Mouse (Mus musculus): Measurements from ENCODE around the gene 1700088E04Rik. TPM values are rescaled to one million over a fixed set of nuclear protein-coding genes. Genes with fewer than 3 reads are reported as not detected.
A peak's percentile ranks its signal among the peaks of the same experiment; 100 is the strongest.

The 1700088E04Rik gene
- polyA plus RNA-seq, 1 experiment = 115 TPM

DNA sequence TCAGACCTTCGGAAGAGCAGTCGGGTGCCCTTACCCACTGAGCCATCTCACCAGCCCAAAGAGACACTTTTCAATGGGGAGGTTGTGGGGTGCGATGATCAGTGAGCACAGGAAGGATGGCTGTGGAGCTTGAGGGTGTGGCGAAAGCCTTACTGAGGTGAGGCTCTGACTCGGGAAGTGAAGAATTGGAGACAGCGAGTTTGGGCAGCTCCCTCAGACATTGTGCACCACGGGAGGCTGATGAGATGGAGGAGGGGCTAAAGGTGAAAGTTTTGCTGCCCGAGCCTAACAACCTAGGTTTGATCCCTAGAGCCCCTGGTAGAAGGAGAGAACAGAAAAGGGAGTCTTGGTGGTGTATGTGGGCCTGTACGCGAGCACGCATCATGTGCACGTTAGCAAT is 2.3 kb upstream of the 1700088E04Rik start:
- Histone ChIP-seq H3K27me3 (ENCODE audit: control insufficient read depth, insufficient read depth, low read length) (no peaks in the 10 kb centered on the region), H3K4me3 (ENCODE audit: control insufficient read depth, low read depth, low read length) (no peak overlapping the region), H3K4me1 (ENCODE audit: control insufficient read depth, insufficient read depth, low read length) (no peaks in the 10 kb centered on the region; the same call in 1 of the 2 replicates), H3K27ac (ENCODE audit: control insufficient read depth, insufficient read depth, low read depth, low read length) (no peak overlapping the region), H3K36me3 (ENCODE audit: control insufficient read depth, insufficient read depth, low read length) (peaks cover 3% of the 10 kb centered on the region)
- TF ChIP-seq POLR2A (IDR thresholded peaks at IDR 0.05; ENCODE audit: control insufficient read depth, low read depth, low read length) (no peak), CTCF (IDR thresholded peaks at IDR 0.05; ENCODE audit: control insufficient read depth, insufficient read depth, insufficient replicate concordance, low read depth, low read length) (no peak)

DNA sequence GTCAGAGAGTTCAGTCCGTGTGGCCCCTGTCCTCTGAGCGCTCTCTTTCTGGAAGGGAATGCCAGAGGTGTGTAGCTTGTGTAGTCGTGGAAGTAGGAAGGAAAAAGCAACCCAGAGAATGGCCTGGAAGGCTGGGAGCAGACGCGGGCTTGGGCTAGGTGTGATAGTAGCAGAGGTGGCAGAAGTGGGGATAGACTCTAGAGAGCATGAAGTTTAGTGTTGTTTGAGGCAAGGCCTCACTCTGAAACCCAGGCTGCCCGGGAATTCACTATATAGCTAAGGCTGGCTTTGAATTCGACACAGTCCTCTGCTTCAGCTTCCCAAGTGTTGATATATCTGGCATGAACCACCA is 489 bp upstream of the 1700088E04Rik start:
- H3K4me1 ChIP-seq (ENCODE audit: control insufficient read depth, insufficient read depth, low read length) = no peaks in the 10 kb centered on the region; the same call in 1 of the 2 replicates
- peaks cover 2% of the 10 kb centered on the region for H3K36me3 ChIP-seq (ENCODE audit: control insufficient read depth, insufficient read depth, low read length)
- H3K27ac ChIP-seq (ENCODE audit: control insufficient read depth, insufficient read depth, low read depth, low read length) = peak overlapping the region; percentile 2; the same call in 1 of the 2 replicates
- H3K27me3 ChIP-seq (ENCODE audit: control insufficient read depth, insufficient read depth, low read length) = no peaks in the 10 kb centered on the region
- TF ChIP-seq CTCF (IDR thresholded peaks at IDR 0.05; ENCODE audit: control insufficient read depth, insufficient read depth, insufficient replicate concordance, low read depth, low read length) (no peak), POLR2A (IDR thresholded peaks at IDR 0.05; ENCODE audit: control insufficient read depth, low read depth, low read length) (no peak)
- peak overlapping the region; percentile 88 for H3K4me3 ChIP-seq (ENCODE audit: control insufficient read depth, low read depth, low read length)

DNA sequence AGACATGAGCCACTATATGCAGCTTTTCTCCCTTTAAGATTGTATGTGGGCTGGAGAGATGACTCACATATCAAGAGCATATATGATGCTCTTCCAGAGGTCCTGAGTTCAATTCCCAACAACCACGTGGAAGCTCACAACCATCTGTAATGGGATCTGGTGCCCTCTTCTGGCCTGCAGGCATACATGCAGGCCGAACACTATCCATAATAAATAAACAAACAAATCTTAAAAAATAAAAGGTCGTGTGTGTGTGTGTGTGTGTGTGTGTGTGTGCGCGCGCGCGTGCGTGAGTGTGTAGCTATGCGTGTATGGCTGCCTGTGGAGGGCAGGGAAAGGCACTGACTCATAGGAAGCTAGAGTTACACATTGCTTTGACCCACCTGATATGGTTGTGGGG is 1.4 kb downstream of the 1700088E04Rik start:
- Histone ChIP-seq H3K4me3 (ENCODE audit: control insufficient read depth, low read depth, low read length) (peak overlapping the region; percentile 36), H3K4me1 (ENCODE audit: control insufficient read depth, insufficient read depth, low read length) (no peaks in the 10 kb centered on the region; the same call in 1 of the 2 replicates), H3K36me3 (ENCODE audit: control insufficient read depth, insufficient read depth, low read length) (no peaks in the 10 kb centered on the region; the same call in none of the 2 replicates), H3K27ac (ENCODE audit: control insufficient read depth, insufficient read depth, low read depth, low read length) (no peak overlapping the region), H3K27me3 (ENCODE audit: control insufficient read depth, insufficient read depth, low read length) (no peaks in the 10 kb centered on the region)
- TF ChIP-seq CTCF (IDR thresholded peaks at IDR 0.05; ENCODE audit: control insufficient read depth, insufficient read depth, insufficient replicate concordance, low read depth, low read length) (no peak), POLR2A (IDR thresholded peaks at IDR 0.05; ENCODE audit: control insufficient read depth, low read depth, low read length) (no peak)

DNA sequence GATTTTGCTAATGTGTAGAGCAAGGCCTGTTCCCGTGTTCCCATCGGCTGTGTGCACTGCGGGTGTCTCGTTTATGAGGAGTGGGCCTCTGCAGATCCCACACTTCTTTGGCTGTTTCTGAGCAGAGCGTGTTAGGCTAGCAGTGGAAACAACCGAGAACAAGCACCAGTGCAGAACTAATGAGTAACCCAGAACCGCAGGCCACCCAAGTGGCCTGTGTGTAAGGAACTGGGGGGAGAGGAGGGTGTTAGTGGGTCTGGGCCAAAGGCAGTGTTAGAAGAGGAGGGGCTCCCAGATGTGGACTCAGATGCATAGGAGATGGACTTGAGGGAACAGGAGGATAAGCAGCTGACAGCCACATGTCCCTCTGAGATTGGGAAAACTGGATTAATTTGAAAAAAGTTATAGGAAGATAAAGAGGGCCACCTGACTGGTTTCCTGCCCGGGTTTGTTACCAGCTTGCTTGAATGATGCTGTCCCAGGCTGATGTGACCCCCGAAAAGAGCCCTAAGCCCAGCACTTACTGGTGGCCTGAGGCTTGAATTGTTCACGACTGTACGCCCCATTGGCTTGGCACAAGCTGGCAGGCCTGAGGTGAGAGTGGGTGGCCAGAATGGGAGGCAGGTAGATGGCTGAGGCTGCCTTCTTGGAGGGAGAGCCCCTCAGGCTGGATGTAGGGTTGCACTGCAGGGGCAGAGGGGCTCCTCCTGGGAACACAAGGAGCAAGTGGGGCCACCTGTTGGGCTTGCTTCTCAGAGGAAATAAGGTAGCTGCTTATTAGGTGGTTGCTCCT is 5.1 kb downstream of the 1700088E04Rik start:
- H3K36me3 ChIP-seq (ENCODE audit: control insufficient read depth, insufficient read depth, low read length) = no peaks in the 10 kb centered on the region; the same call in 1 of the 2 replicates
- no peak overlapping the region; the same call in 1 of the 2 replicates for H3K27ac ChIP-seq (ENCODE audit: control insufficient read depth, insufficient read depth, low read depth, low read length)
- no peak overlapping the region for H3K4me3 ChIP-seq (ENCODE audit: control insufficient read depth, low read depth, low read length)
- no peaks in the 10 kb centered on the region for H3K27me3 ChIP-seq (ENCODE audit: control insufficient read depth, insufficient read depth, low read length)
- TF ChIP-seq POLR2A (IDR thresholded peaks at IDR 0.05; ENCODE audit: control insufficient read depth, low read depth, low read length) = no peak; the same call in 1 of the 2 replicates
- no peak; the same call in 1 of the 2 replicates for TF ChIP-seq CTCF (IDR thresholded peaks at IDR 0.05; ENCODE audit: control insufficient read depth, insufficient read depth, insufficient replicate concordance, low read depth, low read length)
- peaks cover 4% of the 10 kb centered on the region for H3K4me1 ChIP-seq (ENCODE audit: control insufficient read depth, insufficient read depth, low read length)

DNA sequence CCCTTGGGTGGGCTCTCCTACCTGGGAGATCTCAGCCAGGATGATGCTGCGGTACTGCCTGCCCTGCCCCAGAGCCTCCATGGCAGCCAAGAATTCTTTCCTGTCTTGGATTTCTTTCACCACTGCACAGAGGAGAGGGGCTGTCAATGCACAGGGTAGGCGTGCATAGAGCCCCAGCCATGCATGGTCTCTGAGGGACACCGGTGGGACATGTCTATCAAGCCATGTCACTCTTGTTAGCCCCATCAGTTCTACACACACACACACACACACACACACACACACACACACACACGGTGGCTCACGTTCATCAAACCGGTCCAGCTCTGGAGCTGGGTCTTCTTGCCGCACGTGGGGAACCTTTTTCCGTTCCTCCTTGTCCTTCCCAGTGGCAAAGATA is 5.7 kb downstream of the 1700088E04Rik start:
- Histone ChIP-seq H3K36me3 (ENCODE audit: control insufficient read depth, insufficient read depth, low read length) (no peaks in the 10 kb centered on the region; the same call in 1 of the 2 replicates), H3K27ac (ENCODE audit: control insufficient read depth, insufficient read depth, low read depth, low read length) (no peak overlapping the region), H3K4me1 (ENCODE audit: control insufficient read depth, insufficient read depth, low read length) (peaks cover 6% of the 10 kb centered on the region)

DNA sequence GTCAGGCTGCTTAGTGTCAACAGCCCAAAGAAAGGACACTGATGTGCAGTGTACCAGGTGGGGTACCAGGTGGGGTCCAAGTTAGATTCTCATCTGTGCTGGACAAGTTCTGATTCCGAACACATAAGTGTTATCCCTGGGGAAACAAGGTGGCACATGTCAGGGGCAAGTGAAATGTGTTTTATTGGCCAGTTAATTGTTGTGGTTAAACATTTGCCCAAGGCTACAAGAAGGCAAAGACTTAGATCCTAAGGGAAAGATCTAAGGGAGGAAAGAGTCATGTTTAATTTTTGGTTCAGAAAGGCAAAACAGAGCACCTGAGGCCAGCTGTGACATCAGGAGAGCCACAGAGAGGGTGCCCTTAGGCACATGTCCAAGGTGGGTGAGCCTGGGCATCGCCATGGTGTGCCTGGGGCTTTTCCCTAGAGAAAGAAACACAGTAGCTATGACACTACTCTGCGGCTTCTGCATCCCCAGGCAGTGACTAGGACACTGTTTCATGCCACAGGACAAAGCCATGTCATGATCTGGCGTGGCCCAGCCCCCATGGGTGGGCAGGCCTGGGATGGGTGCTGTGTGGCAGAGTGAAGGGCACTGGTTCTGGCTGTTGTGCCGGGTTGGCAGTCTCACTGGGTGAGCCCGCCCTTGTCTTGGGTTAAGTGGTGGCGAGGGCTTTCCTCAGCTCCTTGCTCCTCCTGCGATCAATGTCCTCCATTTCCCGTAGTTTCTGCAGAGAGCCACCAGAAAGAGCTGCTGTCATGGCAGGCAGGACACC is 6.4 kb downstream of the 1700088E04Rik start:
- no peaks in the 10 kb centered on the region; the same call in 1 of the 2 replicates for H3K36me3 ChIP-seq (ENCODE audit: control insufficient read depth, insufficient read depth, low read length)
- H3K4me3 ChIP-seq (ENCODE audit: control insufficient read depth, low read depth, low read length) = no peak overlapping the region
- peaks cover 8% of the 10 kb centered on the region for H3K4me1 ChIP-seq (ENCODE audit: control insufficient read depth, insufficient read depth, low read length)
- no peak for TF ChIP-seq CTCF (IDR thresholded peaks at IDR 0.05; ENCODE audit: control insufficient read depth, insufficient read depth, insufficient replicate concordance, low read depth, low read length)
- TF ChIP-seq POLR2A (IDR thresholded peaks at IDR 0.05; ENCODE audit: control insufficient read depth, low read depth, low read length) = no peak
- no peak overlapping the region for H3K27ac ChIP-seq (ENCODE audit: control insufficient read depth, insufficient read depth, low read depth, low read length)
- H3K27me3 ChIP-seq (ENCODE audit: control insufficient read depth, insufficient read depth, low read length) = no peaks in the 10 kb centered on the region

More for the DNA sequence above, 5.7 kb downstream of the 1700088E04Rik start:
- no peak for TF ChIP-seq CTCF (IDR thresholded peaks at IDR 0.05; ENCODE audit: control insufficient read depth, insufficient read depth, insufficient replicate concordance, low read depth, low read length)
- TF ChIP-seq POLR2A (IDR thresholded peaks at IDR 0.05; ENCODE audit: control insufficient read depth, low read depth, low read length) = no peak
- Histone ChIP-seq H3K27me3 (ENCODE audit: control insufficient read depth, insufficient read depth, low read length) (no peaks in the 10 kb centered on the region), H3K4me3 (ENCODE audit: control insufficient read depth, low read depth, low read length) (no peak overlapping the region)

DNA sequence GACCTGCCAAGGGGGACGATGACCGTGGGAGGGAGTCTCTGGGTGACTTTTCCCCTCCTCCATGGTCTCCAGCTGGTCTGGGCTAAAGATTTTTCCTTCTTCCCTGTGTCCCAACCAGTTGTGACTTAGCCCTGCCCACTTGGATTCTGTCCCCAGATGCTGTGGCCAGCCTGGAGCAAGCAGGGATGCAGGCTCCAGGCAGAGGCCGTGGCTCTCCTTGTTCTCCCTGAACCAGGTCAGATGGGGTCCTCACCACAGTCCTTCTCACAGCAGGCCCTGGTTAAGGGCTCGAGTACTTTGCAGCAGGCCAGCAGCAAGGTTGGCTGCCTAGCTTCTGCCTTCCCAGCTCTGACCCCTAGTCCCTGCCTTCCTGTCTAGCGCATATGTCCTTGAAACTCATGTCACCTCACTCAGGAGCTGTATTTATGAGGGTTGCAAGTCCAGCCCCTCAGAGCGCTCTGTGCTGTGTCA is 7.8 kb downstream of the 1700088E04Rik start:
- Histone ChIP-seq H3K4me1 (ENCODE audit: control insufficient read depth, insufficient read depth, low read length) (peaks cover 8% of the 10 kb centered on the region), H3K27me3 (ENCODE audit: control insufficient read depth, insufficient read depth, low read length) (no peaks in the 10 kb centered on the region), H3K36me3 (ENCODE audit: control insufficient read depth, insufficient read depth, low read length) (no peaks in the 10 kb centered on the region; the same call in 1 of the 2 replicates), H3K4me3 (ENCODE audit: control insufficient read depth, low read depth, low read length) (no peak overlapping the region), H3K27ac (ENCODE audit: control insufficient read depth, insufficient read depth, low read depth, low read length) (no peak overlapping the region)
- TF ChIP-seq CTCF (IDR thresholded peaks at IDR 0.05; ENCODE audit: control insufficient read depth, insufficient read depth, insufficient replicate concordance, low read depth, low read length) (no peak), POLR2A (IDR thresholded peaks at IDR 0.05; ENCODE audit: control insufficient read depth, low read depth, low read length) (no peak)

Measured in testis, adult 2 months (tissue).